ENCODE assay signal across 16 mouse cellular contexts in the genomic region with DNA sequence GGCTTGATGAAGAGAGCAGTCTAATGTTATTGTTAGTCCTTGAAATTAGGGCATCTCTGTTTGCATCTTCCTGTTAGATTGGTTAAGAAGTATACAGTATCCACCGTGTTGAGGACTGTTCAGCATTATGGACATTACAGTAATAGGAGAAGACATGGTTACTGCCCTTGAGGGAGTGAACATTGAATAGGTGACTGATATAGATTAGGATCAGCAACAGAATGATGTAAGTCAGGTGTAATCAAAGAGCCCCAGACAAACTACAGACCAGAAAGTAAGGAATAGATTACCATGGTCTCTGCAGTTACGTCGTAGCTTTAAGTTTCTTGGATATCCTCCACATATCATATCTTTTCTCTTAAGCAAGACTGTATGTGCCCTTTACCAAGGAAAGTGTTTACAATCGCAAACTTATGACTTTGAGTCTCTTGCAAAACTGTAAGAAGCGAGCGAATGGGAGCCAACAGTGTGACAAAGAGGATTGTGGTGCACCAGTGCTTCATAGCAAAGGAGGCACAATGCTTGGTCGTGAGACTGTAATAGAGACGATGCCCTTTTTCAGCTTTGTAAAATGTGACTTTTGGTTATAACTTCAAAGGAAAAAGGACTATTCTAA.
DNase-seq lines count a peak whose midpoint lies in the region; ATAC-seq and TF ChIP-seq lines count a peak whose summit lies in the region.
"Had no signal": no experiment of that assay in that cellular context is flagged by ENCODE, and none has a peak within 500 bp of the region (broad histone marks: within the 10 kb centered on the region; RNA-seq: fewer than 3 reads in every experiment).

No protein-coding gene starts in this region.

- WGBS in intestine, embryonic 15.5 days, result 80% methylated on average over 8 of the region's 8 CpGs
- WGBS in intestine, postnatal 0 days, result 59% methylated on average over 8 of the region's 8 CpGs
- 65% methylated on average over 8 of the region's 8 CpGs for WGBS in lung, embryonic 15.5 days
- 42% methylated on average over 8 of the region's 8 CpGs for WGBS in embryonic facial prominence, embryonic 15.5 days

- no peak overlapping the region for H3K4me2 ChIP-seq in intestine, embryonic 15.5 days (replicated peaks)
- no peak overlapping the region for H3K4me2 ChIP-seq in intestine, postnatal 0 days (replicated peaks; ENCODE audit: low read depth)
- no peak overlapping the region for H3K4me2 ChIP-seq in lung, embryonic 15.5 days
- no peak overlapping the region for H3K4me2 ChIP-seq in embryonic facial prominence, embryonic 15.5 days (replicated peaks)
- H3K4me2 ChIP-seq: midbrain, embryonic 15.5 days had no signal

- peak; percentile 67 for ATAC-seq in intestine, embryonic 15.5 days
- no peak; the same call in 1 of the 2 replicates for ATAC-seq in intestine, postnatal 0 days
- ATAC-seq in lung, embryonic 15.5 days (ENCODE audit: borderline replicate concordance, extremely low read depth, low FRiP score, low TSS enrichment), result no peak
- no peak for ATAC-seq in embryonic facial prominence, embryonic 15.5 days (ENCODE audit: insufficient number of reproducible peaks, low FRiP score, low TSS enrichment, low read depth)
- 0 out of 2 replicates have a peak, but pooled peaks have one; percentile 34 for ATAC-seq in megakaryocyte-erythroid progenitor cell, adult 5-6 weeks (replicated peaks; ENCODE audit: low FRiP score, low TSS enrichment, poor library complexity, severe bottlenecking)
- ATAC-seq: forebrain, embryonic 16.5 days; hindbrain, postnatal 0 days; midbrain, embryonic 15.5 days had no signal

- no peak for TF ChIP-seq CTCF in intestine, postnatal 0 days (IDR thresholded peaks at IDR 0.05; ENCODE audit: low read depth)

- H3K36me3 ChIP-seq in intestine, embryonic 15.5 days, result no peaks in the 10 kb centered on the region
- no peaks in the 10 kb centered on the region for H3K36me3 ChIP-seq in intestine, postnatal 0 days (ENCODE audit: control insufficient read depth, insufficient read depth)
- H3K36me3 ChIP-seq in lung, embryonic 15.5 days, result no peaks in the 10 kb centered on the region
- no peaks in the 10 kb centered on the region for H3K36me3 ChIP-seq in embryonic facial prominence, embryonic 15.5 days
- H3K36me3 ChIP-seq: heart, embryonic 10.5 days; midbrain, embryonic 15.5 days had no signal

- no peak overlapping the region for H3K4me3 ChIP-seq in intestine, embryonic 15.5 days (replicated peaks)
- H3K4me3 ChIP-seq in intestine, postnatal 0 days (ENCODE audit: low read depth, low read length), result no peak overlapping the region
- H3K4me3 ChIP-seq in lung, embryonic 15.5 days, result no peak overlapping the region
- no peak overlapping the region for H3K4me3 ChIP-seq in embryonic facial prominence, embryonic 15.5 days (replicated peaks)
- H3K4me3 ChIP-seq: erythroblast, embryonic 14.5 days; heart, embryonic 10.5 days; midbrain, embryonic 15.5 days had no signal

- H3K27me3 ChIP-seq in intestine, embryonic 15.5 days (replicated peaks), result no peaks in the 10 kb centered on the region
- no peaks in the 10 kb centered on the region for H3K27me3 ChIP-seq in intestine, postnatal 0 days (replicated peaks; ENCODE audit: control insufficient read depth, insufficient read depth, low read length)
- no peaks in the 10 kb centered on the region for H3K27me3 ChIP-seq in lung, embryonic 15.5 days
- H3K27me3 ChIP-seq in embryonic facial prominence, embryonic 15.5 days, result no peaks in the 10 kb centered on the region
- H3K27me3 ChIP-seq: midbrain, embryonic 15.5 days had no signal

- H3K27ac ChIP-seq in intestine, embryonic 15.5 days, result no peak overlapping the region
- no peak overlapping the region for H3K27ac ChIP-seq in intestine, postnatal 0 days (ENCODE audit: low read depth, low read length)
- peak overlapping the region; percentile 72 for H3K27ac ChIP-seq in lung, embryonic 15.5 days
- peak overlapping the region; percentile 78 for H3K27ac ChIP-seq in embryonic facial prominence, embryonic 15.5 days (replicated peaks)
- H3K27ac ChIP-seq: heart, embryonic 10.5 days; hindbrain, postnatal 0 days; kidney, postnatal 0 days; macrophage; midbrain, embryonic 15.5 days had no signal

- H3K4me1 ChIP-seq in intestine, embryonic 15.5 days (replicated peaks), result no peaks in the 10 kb centered on the region
- H3K4me1 ChIP-seq in intestine, postnatal 0 days (replicated peaks; ENCODE audit: control insufficient read depth, insufficient read depth, low read length), result peaks cover 10% of the 10 kb centered on the region
- H3K4me1 ChIP-seq in lung, embryonic 15.5 days, result peaks cover 14% of the 10 kb centered on the region
- 0 out of 2 replicates have a peak, but pooled peaks cover 6% of the 10 kb centered on the region for H3K4me1 ChIP-seq in embryonic facial prominence, embryonic 15.5 days
- H3K4me1 ChIP-seq: midbrain, embryonic 15.5 days had no signal

- no peak for DNase-seq in lung, postnatal 36 days
- no peak for DNase-seq in layer of hippocampus, postnatal 14 days (ENCODE audit: low spot score in 2 of 2)
- DNase-seq in gastrocnemius, postnatal 4 days (ENCODE audit: low spot score in 2 of 2), result no peak
- DNase-seq: gastrocnemius, postnatal 10 days had no signal

- no peaks in the 10 kb centered on the region for H3K9me3 ChIP-seq in intestine, embryonic 15.5 days
- H3K9me3 ChIP-seq in intestine, postnatal 0 days (ENCODE audit: control insufficient read depth), result no peaks in the 10 kb centered on the region
- no peaks in the 10 kb centered on the region for H3K9me3 ChIP-seq in lung, embryonic 15.5 days
- H3K9me3 ChIP-seq in embryonic facial prominence, embryonic 15.5 days (replicated peaks), result no peaks in the 10 kb centered on the region
- H3K9me3 ChIP-seq: heart, embryonic 10.5 days; midbrain, embryonic 15.5 days had no signal

- no peak overlapping the region for H3K9ac ChIP-seq in intestine, embryonic 15.5 days
- no peak overlapping the region for H3K9ac ChIP-seq in intestine, postnatal 0 days (ENCODE audit: low read depth, low read length)
- H3K9ac ChIP-seq in lung, embryonic 15.5 days, result no peak overlapping the region
- H3K9ac ChIP-seq in embryonic facial prominence, embryonic 15.5 days, result no peak overlapping the region
- H3K9ac ChIP-seq: midbrain, embryonic 15.5 days had no signal

Comparison
In these comparisons a context has a peak if more than half of its experiments do, and no peak if none do; other contexts are left out.
1. ATAC-seq: peak in intestine, embryonic 15.5 days (single experiment) and megakaryocyte-erythroid progenitor cell, adult 5-6 weeks (single experiment); none in intestine, postnatal 0 days (single experiment), lung, embryonic 15.5 days (single experiment) and embryonic facial prominence, embryonic 15.5 days (single experiment).
2. H3K27ac ChIP-seq: peak in lung, embryonic 15.5 days (single experiment) and embryonic facial prominence, embryonic 15.5 days (single experiment); none in intestine, embryonic 15.5 days (single experiment) and intestine, postnatal 0 days (single experiment).